Mouse (Mus musculus) bone marrow, adult 2 months (tissue): ENCODE results near the gene Fads6. TPM values are rescaled to one million over a fixed set of nuclear protein-coding genes. Genes with fewer than 3 reads are reported as not detected.

Experiments
- H3K27ac ChIP-seq: fragments of 200-500 bp; 2 replicates; pipeline ENCODE4 v1.5.1; 2012; ENCODE audit warnings: low read depth, mild to moderate bottlenecking, control low read depth, inconsistent platforms, low read length; ENCODE audit not compliant: control insufficient read depth, poor library complexity, insufficient read depth
- H3K4me1 ChIP-seq: fragments of 200-500 bp; 2 replicates; pipeline ENCODE4 v1.6.1; 2011; ENCODE audit warnings: low read length; ENCODE audit not compliant: control insufficient read depth, insufficient read depth
- H3K4me3 ChIP-seq: fragments of 200-500 bp; replicated peaks from 2 replicates; pipeline ENCODE3; 2011; ENCODE audit warnings: mild to moderate bottlenecking, low read depth, low read length, control low read depth; ENCODE audit not compliant: control insufficient read depth
- CTCF ChIP-seq: fragments of 200-500 bp; IDR thresholded peaks from 2 replicates; pipeline ENCODE4 v1.5.1; 2011; ENCODE audit warnings: low read length, control low read depth; ENCODE audit not compliant: control insufficient read depth, insufficient read depth
- POLR2A ChIP-seq: fragments of 200-500 bp; IDR thresholded peaks from 2 replicates; pipeline ENCODE4 v1.6.1; 2011; ENCODE audit warnings: low read depth, mild to moderate bottlenecking, control low read depth, low read length, borderline replicate concordance; ENCODE audit not compliant: control insufficient read depth
- WGBS: fragments of 180-500 bp; shearing (Covaris S2); methylation state at CpG from one replicate; pipeline ENCODE4 v1.1.7; 2018; 5-methylcytosine and 5-hydroxymethylcytosine counted together
- polyA plus RNA-seq: library from polyadenylated mRNA; stranded (reverse); fragments of >200 nt; gene quantifications from 2 replicates; pipeline ENCODE4 v1.2.4, GENCODE M21; 2011; ENCODE audit warnings: low replicate concordance; ENCODE audit not compliant: missing spikeins, insufficient read depth, insufficient read length

Fads6 gene
- polyA plus RNA-seq, 1 experiment: 1.4 TPM

- no peak overlapping the region for H3K27ac ChIP-seq
- 84% methylated on average over 5 of the region's 5 CpGs for WGBS
- H3K4me3 ChIP-seq: no peak overlapping the region
- H3K4me1 ChIP-seq: no peaks in the 10 kb centered on the region; the same call in 1 of the 2 replicates
- TF ChIP-seq CTCF: no peak
Observed at GRCm38 (mm10) chr11:115236570-115236969, 60.9 kb downstream of the Fads6 start.

GRCm38 (mm10) chr11:115234320-115235044, 63.0 kb downstream of the Fads6 start:
- H3K27ac ChIP-seq: no peak overlapping the region
- WGBS: 87% methylated on average over 15 of the region's 15 CpGs
- no peak for TF ChIP-seq CTCF
- TF ChIP-seq POLR2A: no peak
- H3K4me1 ChIP-seq: peaks cover 5% of the 10 kb centered on the region
- no peak overlapping the region for H3K4me3 ChIP-seq

GRCm38 (mm10) chr11:115233526-115234290, 63.8 kb downstream of the Fads6 start:
- TF ChIP-seq POLR2A (no peak), CTCF (peak; percentile 30; the same call in 1 of the 2 replicates)
- H3K27ac ChIP-seq: no peak overlapping the region
- WGBS: 85% methylated on average over 20 of the region's 20 CpGs
- H3K4me3 ChIP-seq: no peak overlapping the region
- peaks cover 5% of the 10 kb centered on the region for H3K4me1 ChIP-seq

- H3K4me3 ChIP-seq: no peak overlapping the region
Observed at GRCm38 (mm10) chr11:115232889-115233288, 64.6 kb downstream of the Fads6 start.

GRCm38 (mm10) chr11:115231924-115232323, 65.5 kb downstream of the Fads6 start:
- no peak for TF ChIP-seq CTCF
- peak overlapping the region; percentile 72 for H3K27ac ChIP-seq
- no peak overlapping the region for H3K4me3 ChIP-seq
- whole genome bisulfite sequencing: 48% methylated on average over 9 of the region's 9 CpGs
- H3K4me1 ChIP-seq: peaks cover 5% of the 10 kb centered on the region

More at GRCm38 (mm10) chr11:115232889-115233288, 64.6 kb downstream of the Fads6 start:
- TF ChIP-seq CTCF (no peak), POLR2A (no peak)
- Histone ChIP-seq H3K27ac (peak overlapping the region; percentile 67), H3K4me1 (peaks cover 5% of the 10 kb centered on the region)
- WGBS: 64% methylated on average over 5 of the region's 5 CpGs

GRCm38 (mm10) chr11:115231168-115231915, 66.1 kb downstream of the Fads6 start:
- no peak overlapping the region for H3K4me3 ChIP-seq
- peaks cover 5% of the 10 kb centered on the region for H3K4me1 ChIP-seq
- 22% methylated on average over 14 of the region's 14 CpGs for WGBS
- peak overlapping the region; percentile 78 for H3K27ac ChIP-seq
- TF ChIP-seq CTCF (no peak), POLR2A (no peak)

Other genes with a start within 250 kb of the Fads6 start
- 1.8 and 3.9 TPM in 2 replicates for gene Cd300ld3, start 249.3 kb downstream of the Fads6 start, polyA plus RNA-seq
- gene Cd300e, start 235.5 kb downstream of the Fads6 start, polyA plus RNA-seq: not detected in 2 replicates
- 5.3 and 11.6 TPM in 2 replicates for gene Rab37, start 206.2 kb downstream of the Fads6 start, polyA plus RNA-seq
- 39.9 and 79.7 TPM in 2 replicates for gene Cd300lf, start 163.7 kb downstream of the Fads6 start, polyA plus RNA-seq
- 21.9 and 51.0 TPM in 2 replicates for gene Slc9a3r1, start 134.3 kb downstream of the Fads6 start, polyA plus RNA-seq
- 3.1 and 5.8 TPM in 2 replicates for gene Tmem104, start 110.2 kb downstream of the Fads6 start, polyA plus RNA-seq
- gene Nat9, start 109.8 kb downstream of the Fads6 start, polyA plus RNA-seq: 19.4 and 24.2 TPM in 2 replicates
- not detected in 2 replicates for gene Grin2c, start 30.4 kb downstream of the Fads6 start, polyA plus RNA-seq
- 9.9 and 21.2 TPM in 2 replicates for gene Fdxr, start 20.6 kb downstream of the Fads6 start, polyA plus RNA-seq
- gene Otop2, start 9.5 kb upstream of the Fads6 start, polyA plus RNA-seq: not detected in 2 replicates
- gene Ush1g, start 24.4 kb upstream of the Fads6 start, polyA plus RNA-seq: 0.29 TPM in 1 of 2 replicates, not detected in the other
- gene Otop3, start 37.1 kb upstream of the Fads6 start, polyA plus RNA-seq: not detected in 2 replicates
- gene Hid1, start 70.1 kb upstream of the Fads6 start, polyA plus RNA-seq: 3.4 and 4.3 TPM in 2 replicates
- gene Cdr2l, start 84.3 kb upstream of the Fads6 start, polyA plus RNA-seq: 1.4 and 3.1 TPM in 2 replicates
- 31.1 and 51.9 TPM in 2 replicates for gene Mrpl58, start 106.1 kb upstream of the Fads6 start, polyA plus RNA-seq
- gene Atp5h, start 122.3 kb upstream of the Fads6 start, polyA plus RNA-seq: 316 and 521 TPM in 2 replicates
- gene Kctd2, start 122.5 kb upstream of the Fads6 start, polyA plus RNA-seq: 14.0 and 32.4 TPM in 2 replicates
- gene Trim80, start 142.9 kb upstream of the Fads6 start, polyA plus RNA-seq: not detected in 2 replicates
- gene Slc16a5, start 164.8 kb upstream of the Fads6 start, polyA plus RNA-seq: 1.8 TPM in 1 of 2 replicates, not detected in the other
- gene Armc7, start 178.0 kb upstream of the Fads6 start, polyA plus RNA-seq: 4.4 and 18.7 TPM in 2 replicates
- gene Nt5c, start 194.2 kb upstream of the Fads6 start, polyA plus RNA-seq: 47.5 and 56.4 TPM in 2 replicates
- 106 and 149 TPM in 2 replicates for gene Jpt1, start 216.7 kb upstream of the Fads6 start, polyA plus RNA-seq
- 188 and 202 TPM in 2 replicates for gene Sumo2, start 238.6 kb upstream of the Fads6 start, polyA plus RNA-seq